Mouse (Mus musculus) liver, embryonic 16.5 days (tissue): ENCODE data around the gene 2900092C05Rik. TPM values are rescaled to one million over a fixed set of nuclear protein-coding genes. Genes with fewer than 3 reads are reported as not detected.

Source experiments
- polyA plus RNA-seq: library from polyadenylated mRNA; unstranded; fragments of >200 nt; fragmentation: Nextera tagmentation; extraction: Ambion mirVana; gene quantifications from 2 replicates; pipeline ENCODE4 v1.2.1, GENCODE M21; 2015

2900092C05Rik gene
- polyA plus RNA-seq, 1 experiment from 2014 or later, result not detected

Other genes starting within 250 kb of the 2900092C05Rik start
- gene Vmn1r81, start 244.2 kb upstream of the 2900092C05Rik start, polyA plus RNA-seq, result not detected in 2 replicates
- gene Vmn1r82, start 212.1 kb upstream of the 2900092C05Rik start, polyA plus RNA-seq, result not detected in 2 replicates
- not detected in 2 replicates for gene Vmn1r83, start 183.0 kb upstream of the 2900092C05Rik start, polyA plus RNA-seq
- gene Vmn1r84, start 143.2 kb upstream of the 2900092C05Rik start, polyA plus RNA-seq, result not detected in 2 replicates
- 0.54 and 0.72 TPM in 2 replicates for gene Zfp551, start 89.8 kb upstream of the 2900092C05Rik start, polyA plus RNA-seq
- gene Zfp606, start 34.2 kb upstream of the 2900092C05Rik start, polyA plus RNA-seq, result 3.1 and 3.2 TPM in 2 replicates
- gene Vmn2r53, start 96.3 kb downstream of the 2900092C05Rik start, polyA plus RNA-seq, result not detected in 2 replicates
- not detected in 2 replicates for gene Vmn2r54, start 127.8 kb downstream of the 2900092C05Rik start, polyA plus RNA-seq
- gene Vmn2r55, start 172.5 kb downstream of the 2900092C05Rik start, polyA plus RNA-seq, result not detected in 2 replicates
- gene Vmn2r56, start 222.5 kb downstream of the 2900092C05Rik start, polyA plus RNA-seq, result not detected in 2 replicates